Mouse (Mus musculus) layer of hippocampus, adult 9-10 months (tissue): ENCODE measurements around the gene Brd1.
A peak's percentile ranks its signal among the peaks of the same experiment; 100 is the strongest.
"Not testable (repeated sequence)": the region's sequence is repeated elsewhere in the genome, so short reads cannot be mapped to it uniquely, and the experiment has no call there.

Source experiments
- DNase-seq: peaks from one replicate; pipeline ENCODE4 v3.0.0; 2022; ENCODE audit warnings: low spot score

The Brd1 gene

DNA sequence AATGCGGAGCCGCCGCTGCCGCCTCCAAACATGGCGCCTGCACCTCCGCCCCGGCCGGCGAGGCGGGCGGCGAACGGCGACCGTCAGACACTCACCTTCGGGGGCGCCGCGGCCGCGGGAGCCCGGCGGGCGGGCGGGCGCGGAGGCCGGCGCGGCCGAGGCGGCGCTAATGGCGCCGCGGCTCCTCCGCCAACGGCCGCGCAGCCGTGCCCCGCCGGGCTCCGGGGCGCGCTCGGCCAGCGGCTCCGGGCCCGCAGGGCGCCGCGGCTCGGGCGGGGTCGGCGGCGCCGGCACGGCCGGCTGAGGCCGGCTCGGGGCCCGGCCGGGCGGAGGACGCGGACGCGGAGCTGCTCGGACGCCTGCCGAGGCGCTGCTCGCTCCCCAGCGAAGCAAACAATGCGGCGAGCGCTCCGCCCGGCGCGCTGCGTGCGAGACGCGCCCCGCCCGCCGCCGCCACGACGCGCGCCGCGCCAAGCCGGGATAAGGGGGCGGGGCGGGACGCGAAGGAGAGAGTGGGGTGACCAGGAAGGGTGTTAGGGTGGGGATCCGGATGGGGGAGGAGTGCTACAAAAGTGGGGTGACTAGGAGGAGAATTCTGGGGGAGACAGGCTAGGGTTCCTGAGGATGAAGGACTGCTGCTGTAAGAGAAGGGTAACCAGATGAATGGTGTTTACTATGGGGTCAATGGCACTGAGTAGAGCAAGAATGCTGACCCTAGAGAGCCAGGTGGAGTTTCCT lies at the start of gene Brd1:
Brd1 (minus strand) TSS at position 400 of the 738 bp plus-strand sequence.
- no peak for DNase-seq

DNA sequence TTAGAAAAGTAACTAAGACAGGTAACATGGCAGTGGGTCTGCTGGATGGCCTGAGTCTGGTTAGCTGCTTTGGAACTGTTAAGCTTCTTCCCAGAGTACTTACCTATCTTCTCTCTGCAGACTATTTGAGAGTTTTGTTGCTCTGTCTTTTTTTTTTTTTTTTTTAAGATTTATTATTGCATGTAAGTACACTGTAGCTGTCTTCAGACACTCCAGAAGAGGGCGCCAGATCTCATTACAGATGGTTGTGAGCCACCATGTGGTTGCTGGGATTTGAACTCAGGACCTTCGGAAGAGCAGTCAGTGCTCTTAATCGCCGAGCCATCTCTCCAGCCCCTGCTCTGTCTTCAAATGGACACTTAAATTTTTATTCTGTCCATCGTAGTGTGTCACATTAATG lies 40.6 kb upstream of the Brd1 start:
- not testable (repeated sequence) for DNase-seq

DNA sequence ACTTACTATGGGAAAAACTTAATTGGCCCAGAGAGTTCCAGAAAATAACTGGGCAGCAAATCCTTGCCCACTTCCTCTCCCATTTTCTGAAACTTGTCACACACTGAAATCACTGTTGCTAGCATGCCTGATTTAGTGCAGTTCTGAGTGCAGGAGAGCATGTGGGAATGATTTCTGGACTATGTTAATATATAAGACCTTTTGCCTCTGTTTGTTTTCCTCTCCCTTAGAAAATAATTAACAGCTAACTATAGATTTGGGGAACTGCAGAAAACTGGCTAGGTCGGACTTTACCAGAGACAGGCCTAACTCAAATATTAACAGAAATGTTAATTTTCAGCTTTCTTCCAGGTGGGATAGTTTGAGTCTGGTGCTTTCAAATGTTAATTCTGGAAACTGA lies 34.5 kb upstream of the Brd1 start:
- DNase-seq, result no peak

DNA sequence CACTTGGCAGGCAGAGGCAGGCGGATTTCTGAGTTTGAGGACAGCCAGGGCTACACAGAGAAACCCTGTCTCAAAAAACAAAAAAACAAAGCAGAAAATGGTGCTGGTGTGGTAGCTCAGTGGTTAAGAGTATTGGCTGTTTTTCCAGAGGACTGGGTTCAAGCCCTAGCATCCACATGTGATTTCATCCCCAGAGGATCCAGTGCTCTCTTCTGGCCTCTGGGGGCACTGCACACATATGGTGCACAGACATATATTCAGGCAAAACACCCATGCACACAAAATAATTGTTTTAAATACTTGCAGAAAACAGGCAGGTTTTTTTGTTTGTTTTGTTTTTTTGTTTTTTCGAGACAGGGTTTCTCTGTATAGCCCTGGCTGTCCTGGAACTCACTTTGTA lies 32.1 kb upstream of the Brd1 start:
- DNase-seq, result not testable (repeated sequence)

DNA sequence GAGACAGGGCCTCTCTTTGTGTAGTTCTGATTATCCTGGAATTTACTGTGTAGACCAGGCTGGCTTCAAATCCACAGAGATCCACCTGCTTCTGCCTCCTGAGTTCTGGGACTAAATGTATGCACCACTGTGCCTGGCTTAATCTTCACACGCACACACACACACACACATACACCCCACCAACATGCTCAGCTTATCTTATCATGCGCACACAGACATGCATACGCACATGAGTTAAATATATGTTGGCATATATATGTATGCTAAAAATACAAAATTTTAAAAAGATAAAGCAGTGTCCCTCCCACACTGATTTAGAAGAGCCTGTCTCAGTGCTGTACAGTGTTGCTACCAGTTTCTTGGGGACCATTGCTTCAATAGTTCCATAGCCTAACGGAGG lies 27.5 kb upstream of the Brd1 start:
- no peak for DNase-seq

DNA sequence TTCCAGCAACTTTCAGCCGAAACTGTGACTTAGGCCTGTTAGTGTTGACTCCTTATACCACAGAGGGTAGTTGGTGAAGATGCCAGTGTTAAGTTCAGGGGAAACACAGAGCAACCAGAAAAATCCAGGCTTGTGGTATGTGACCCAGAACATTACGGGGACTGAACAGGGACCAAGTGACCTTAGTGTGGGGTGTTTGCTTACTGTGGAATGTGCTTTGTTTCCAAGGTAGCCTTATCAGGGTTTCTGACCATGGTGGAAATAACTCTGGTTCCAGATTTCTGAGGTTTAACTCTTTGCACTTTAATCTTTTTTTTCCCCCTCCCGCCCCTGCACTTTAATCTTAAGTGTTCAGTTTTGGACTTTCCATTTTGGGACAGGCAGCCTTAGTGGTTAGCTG lies 24.0 kb upstream of the Brd1 start:
- no peak for DNase-seq

DNA sequence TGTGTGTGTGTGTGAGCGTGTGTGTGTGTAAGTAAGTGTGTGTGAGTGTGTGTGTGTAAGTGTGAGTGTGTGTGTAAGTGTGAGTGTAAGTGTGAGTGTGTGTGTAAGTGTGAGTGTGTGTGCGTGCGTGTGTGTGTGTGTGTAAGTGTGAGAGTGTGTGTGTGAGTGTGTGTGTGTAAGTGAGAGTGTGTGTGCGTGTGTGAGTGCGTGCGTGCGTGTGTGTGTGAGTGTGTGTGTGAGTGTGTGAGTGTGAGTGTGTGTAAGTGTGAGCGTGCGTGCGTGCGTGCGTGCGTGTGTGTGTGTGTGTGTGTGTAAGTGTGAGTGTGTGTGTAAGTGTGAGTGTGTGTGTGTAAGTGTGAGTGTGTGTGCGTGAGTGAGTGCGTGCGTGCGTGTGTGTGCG lies 21.7 kb upstream of the Brd1 start:
- DNase-seq, result no peak

DNA sequence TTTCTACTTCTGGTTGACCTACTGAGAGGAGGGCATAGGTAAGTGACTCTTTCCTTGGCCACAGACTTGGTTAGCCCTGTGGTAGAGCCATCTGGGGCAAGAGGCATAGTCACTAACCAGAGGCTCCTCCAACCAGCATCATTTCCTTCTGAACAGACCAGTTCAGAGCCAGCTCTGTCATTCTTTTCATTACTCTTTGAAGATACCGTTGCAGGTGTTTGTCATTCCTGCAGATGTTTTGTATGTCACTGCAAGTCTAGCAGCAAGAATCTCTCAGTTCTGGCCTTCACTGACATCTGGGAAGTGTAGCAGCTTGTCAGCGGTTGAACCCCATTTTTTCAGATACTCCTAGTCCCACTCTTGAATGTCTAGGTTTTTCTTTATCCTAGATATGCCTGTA lies 20.9 kb upstream of the Brd1 start:
- no peak for DNase-seq

DNA sequence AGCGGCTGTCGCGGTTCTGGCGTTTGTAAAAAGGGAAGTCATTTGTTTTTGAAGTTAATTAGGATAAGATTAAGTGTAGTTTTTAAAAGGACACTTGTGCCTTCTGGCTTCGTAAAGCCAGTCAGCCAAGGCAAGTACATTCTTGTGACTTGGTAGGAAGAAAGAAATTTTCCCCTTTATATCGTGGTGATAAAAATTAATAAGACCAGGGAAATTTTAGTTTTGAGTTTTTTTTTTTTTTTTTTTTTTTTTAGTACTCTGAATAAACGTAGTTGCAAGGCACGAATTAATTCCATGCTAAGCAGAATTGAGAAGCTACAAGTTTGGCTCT lies 18.3 kb upstream of the Brd1 start:
- DNase-seq, result no peak

DNA sequence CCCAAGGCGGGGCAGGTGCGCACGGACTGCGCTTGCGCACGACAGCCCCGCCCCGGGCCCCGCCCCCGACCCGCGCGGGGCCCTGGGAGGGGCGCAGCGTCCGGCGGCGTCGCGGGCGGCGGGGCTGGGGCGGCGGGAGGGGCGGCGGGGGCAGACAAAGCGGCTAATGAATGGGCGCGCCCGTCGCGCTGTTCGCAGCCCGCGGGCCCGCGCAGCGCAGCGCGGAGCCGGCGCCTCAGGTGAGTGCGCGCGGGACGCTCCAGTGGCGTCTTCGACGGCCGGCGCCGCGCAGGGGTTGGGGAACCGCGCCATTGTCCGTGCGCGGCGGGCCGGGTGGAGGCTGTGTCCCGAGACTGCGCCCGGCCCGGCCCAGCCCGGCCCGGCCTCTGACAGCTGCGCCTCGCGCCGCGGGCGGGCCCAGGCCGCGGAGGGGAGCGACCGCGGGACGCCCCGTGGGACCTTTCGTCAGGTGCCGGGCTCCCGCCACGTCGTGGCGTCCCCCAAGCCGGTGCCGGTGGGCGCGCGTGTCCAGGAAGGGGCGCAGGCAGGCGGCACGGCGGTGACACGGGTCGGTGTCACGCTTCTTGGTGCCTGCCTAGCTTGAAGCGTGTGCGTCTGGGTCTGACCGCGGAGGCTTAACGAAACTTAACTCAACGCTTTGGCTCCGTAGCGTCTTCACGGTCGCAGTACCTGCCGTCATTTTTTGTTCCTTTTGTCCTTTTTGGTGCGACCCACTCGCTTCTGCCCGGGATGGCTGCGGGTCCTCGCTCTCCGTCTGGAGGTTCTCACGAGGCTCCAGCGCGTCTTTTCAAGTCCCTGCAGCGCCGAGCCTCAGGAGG lies 17.8 kb upstream of the Brd1 start, which contains the start of gene Zbed4:
Zbed4 (plus strand) TSS at position 97 of the 839 bp plus-strand sequence.
- no peak for DNase-seq

DNA sequence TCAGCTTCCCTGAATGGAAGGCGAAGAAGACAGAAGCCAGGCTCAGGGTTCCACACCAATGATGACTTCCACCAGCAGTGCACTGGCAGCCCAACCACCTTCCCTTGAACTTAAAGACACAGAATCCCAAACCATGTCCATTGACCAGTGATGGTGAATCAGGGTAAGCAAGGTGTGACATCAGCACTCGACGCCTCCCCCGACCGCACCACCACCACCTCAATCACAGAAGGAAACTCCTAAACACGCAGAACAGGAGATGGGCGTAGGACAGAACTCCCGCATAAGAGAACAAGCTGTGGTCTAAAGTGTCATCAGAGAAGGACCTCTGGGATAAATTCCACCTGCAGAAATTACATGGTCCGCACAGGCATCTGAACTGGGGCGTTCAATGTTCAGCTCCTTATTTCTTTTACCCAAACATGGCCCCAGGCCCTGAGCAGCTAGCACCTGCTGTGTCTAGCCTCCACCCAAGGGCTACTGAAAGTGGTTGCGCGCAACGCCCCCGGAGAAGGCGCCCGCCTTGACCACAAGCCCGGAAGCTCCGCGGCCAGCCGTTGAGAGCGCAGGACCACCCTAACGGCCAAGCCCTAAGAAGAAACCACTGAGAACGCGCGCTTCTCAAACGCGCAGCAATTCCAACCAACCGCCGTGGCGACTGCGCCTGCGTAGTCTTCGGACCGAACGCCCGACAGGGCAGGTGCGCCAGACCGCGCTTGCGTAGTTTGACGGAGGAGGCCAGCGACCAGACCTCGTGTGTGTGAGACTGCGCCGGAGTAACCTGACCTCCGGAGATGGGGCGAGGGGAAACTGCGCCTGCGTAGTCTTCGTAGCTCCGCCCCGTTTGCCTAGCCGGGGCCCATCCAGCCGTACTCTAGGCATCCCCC lies 16.9 kb upstream of the Brd1 start:
- DNase-seq, result peak; percentile 92

DNA sequence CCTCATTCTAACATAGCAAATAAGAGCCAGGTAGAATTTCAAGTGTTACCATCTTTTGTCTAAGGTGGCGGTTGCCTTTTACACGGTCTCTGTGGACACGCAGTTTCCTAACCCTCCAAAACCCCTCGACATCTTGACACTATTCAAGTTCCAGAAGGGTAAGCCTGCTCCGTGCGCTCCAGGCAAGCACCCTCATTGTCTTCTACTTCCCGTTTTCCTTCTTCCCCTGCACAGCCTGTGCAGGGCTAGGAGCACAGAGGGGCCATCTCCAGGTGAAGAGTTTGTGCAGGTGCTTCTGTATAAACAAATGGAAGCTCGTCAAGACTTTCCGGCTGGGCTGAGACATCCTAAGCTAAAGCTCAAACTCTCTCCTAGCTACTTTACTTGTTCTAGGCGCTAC lies 16.0 kb upstream of the Brd1 start:
- DNase-seq, result no peak

DNA sequence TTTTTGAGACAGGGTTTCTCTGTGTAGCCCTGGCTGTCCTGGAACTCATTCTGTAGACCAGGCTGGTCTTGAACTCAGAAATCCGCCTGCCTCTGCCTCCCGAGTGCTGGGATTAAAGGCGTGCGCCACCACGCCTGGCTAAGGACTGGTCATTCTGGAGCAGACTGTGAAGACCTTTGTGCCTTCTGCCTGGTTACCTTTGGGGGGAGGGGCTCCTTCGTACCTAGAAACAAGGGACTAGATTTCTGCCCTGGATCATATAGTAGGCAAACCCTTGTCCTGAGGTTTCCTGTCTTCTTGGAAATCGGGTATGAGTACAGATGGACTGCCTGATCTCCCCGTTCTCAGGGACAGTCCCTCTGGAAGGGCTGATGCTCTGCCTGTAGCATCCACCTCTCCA lies 15.6 kb upstream of the Brd1 start:
- DNase-seq, result not testable (repeated sequence)

DNA sequence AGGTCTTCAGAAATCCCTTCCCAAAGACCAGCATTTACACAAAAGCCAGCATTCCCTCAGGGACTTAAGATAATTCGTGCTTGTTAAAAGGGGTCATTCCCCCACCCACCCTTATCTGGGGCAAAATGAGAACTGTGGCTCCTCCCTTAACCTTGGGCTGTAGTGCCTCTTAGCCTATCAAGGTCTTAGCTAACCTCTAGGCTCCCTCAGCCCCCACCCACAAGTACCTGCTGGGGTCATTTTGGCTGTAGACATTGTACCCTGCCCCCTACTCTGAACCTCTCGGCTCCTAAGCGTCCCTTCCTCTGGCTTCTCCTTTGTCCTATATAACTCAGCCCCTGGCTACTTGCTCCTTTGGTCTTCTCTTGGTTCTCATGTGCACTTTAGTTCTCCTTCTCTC lies 11.9 kb upstream of the Brd1 start:
- DNase-seq, result no peak

DNA sequence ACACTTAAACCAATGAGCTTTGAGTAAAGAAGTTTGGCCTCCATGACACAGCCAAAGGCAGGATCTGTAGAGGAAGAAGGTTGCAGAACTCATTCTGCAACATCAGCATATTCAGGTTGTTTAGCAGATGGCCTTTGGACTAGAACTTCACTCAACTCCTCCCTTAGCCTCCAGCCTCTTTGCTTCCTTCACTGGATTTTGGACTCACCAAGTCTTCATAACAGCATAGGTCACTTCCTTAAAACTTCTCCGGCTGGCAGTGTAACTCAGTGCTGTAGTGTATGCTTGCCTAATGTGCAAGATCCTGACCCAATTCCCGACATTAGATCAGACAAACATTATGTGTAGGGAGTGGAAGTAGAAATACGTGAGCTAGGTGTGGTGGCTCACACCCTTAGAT lies 11.3 kb upstream of the Brd1 start:
- no peak for DNase-seq

DNA sequence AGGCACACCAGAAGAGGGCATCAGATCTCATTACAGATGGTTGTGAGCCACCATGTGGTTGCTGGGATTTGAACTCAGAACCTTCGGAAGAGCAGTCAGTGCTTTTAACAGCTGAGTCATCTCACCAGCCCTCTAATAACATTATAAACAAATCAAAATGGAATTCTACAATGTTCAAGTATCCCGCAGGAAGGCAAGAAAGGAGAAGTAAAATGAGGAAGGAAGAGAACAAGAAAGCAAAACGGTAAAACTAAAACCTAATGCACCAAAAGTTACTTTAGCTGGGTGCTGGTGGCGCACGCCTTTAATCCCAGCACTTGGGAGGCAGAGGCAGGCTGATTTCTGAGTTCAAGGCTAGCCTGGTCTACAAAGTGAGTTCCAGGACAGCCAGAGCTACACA lies 9.3 kb upstream of the Brd1 start:
- DNase-seq, result not testable (repeated sequence)

DNA sequence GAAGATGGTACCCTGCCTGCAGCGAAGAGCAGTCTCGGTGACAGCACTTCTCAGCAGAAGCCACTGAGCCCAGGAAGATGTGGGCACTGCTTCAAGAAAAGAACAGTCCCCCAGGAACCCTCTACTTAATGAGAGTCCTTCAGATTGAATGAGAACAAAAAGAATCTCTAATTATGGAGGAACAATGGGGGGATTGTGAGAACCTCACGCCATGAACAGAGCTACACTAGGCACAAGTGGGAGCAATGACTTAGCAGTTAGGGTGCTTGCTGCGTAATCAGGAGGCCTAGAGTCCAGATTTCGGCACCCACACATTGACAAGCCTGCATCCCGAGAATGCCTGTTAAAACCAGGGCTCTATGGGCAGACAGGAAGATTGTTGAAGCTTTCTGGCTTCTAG lies 7.3 kb upstream of the Brd1 start:
- no peak for DNase-seq

DNA sequence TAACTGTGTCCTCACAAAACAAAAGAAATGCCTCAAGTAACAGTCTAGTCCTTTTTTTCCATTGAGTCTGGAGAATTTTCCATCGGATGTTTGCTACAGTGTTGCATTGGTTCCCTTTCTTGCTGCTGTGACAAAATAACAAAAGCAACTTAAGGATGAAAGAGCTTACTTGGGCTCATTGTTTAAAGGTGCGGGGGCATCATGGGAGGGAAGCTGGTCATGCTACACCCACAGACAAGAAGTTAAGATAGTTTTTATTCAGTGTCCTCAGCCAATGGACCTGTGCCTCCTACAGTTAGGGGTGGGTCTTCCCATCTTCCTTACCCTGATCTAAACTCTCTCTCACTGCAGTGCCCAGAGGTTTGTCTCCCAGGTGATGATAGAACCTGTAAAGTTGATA lies 4.4 kb upstream of the Brd1 start:
- DNase-seq, result no peak

DNA sequence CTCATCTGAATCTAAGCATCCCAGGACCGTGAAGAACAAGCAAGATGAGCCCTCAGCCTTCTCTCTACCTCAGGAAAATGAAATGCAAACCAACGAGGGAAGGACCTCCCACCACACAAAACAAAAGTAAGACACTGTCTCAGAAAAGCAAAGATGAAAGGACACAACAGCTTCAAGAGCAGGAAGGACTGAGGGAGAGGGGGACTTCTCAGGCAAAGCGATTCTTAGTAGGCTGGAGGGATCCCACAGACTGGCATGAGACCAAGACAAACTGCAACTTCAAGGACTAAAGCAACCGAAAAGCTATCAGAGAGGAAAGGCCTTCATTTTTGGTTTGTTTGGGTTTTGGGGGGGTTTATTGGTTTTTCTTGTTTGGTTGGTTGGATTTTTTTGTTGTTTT lies 2.1 kb upstream of the Brd1 start:
- DNase-seq, result no peak

DNA sequence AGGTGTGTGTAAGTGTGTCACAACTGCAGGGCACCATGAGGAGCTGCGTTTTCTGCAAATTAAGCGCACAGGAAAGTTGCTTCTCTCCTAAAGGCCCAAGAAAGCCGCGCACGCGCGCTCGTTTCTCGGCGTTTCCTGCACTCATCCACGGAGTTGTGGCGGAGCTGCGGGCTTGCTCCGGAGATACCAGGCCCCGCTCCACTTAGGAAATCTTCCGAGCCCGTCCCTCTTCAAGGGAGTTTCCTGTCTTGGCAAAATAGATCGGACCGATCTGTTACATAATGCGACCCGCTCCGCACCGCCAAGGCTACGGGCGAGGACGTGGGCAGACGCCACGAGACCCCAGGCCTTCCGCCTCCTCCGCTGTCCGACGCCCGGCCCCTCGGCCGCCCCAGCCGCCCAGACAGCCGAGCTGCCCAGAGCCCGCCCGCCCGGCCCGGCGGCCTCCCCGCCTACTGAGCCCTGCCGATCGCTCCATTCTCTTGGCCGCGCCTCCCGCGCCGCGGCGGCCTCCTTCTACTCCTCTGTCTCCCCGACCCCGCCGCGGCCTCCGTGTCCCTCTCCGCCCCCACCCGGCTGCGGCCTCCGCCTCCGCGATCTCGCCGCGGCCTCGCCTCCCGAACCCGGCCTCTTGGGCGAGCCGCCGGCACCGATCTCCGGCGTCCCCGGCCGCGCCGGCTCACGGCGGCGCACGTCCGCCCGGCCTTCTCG lies 837 bp downstream of the Brd1 start:
- DNase-seq, result no peak

DNA sequence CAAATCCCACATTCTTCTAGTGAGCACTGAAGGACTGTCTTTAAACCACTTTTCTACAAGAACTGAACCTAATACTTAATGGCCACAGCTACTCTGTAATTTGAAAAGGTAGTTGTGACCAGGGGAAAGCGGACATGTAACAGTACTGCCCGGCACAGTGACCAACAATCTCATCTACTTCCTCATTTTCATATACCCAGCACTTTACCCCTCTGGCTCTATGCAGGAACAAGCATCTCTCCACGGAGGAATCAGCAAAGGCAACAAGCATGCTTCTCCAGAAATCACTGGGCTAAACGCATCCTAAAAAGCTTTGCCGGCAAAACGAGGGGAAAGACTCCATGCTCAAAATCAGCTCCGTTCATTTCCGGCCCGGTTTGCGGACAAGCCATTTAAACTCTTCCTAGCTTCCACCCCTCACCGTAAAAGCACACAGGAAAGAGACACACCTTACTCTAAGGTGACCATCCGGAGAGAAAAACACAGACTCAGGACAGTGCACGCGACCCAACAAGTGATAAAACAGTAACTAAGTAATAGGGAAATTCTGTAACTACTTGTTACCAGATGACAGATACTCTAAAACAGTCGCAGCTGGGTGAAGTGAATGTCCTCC lies 1.5 kb downstream of the Brd1 start:
- DNase-seq, result no peak

DNA sequence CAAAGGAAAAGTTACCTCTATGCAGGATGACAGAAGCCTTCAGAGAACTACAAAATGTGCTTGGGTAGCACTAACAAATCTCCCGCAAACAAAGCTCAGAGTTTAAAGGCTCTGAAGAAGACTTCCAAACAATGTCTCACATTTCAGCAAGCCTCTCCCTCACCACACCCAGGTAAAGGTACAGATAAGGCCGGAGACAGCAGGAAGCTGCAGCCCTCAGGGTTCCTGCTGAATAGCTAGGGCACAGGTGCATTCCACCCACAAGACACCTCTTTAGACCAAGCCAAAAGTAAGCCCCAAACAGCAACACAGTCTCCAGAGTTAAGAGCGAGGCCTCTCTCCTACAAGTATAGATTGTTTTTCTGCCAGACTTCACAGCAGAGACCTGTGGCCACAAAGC lies 3.3 kb downstream of the Brd1 start:
- DNase-seq, result no peak
